Mouse (Mus musculus): Measurements from ENCODE around the gene Mindy4. TPM values are rescaled to one million over a fixed set of nuclear protein-coding genes. Genes with fewer than 3 reads are reported as not detected.

The Mindy4 gene
- polyA plus RNA-seq, 1 experiment from 2014 or later = 20.6 TPM

- no peaks in the 10 kb centered on the region for H3K27me3 ChIP-seq
- peak; percentile 62 for ATAC-seq (ENCODE audit: insufficient number of reproducible peaks, insufficient read depth, low FRiP score, low TSS enrichment)
- H3K4me2 ChIP-seq (replicated peaks) = no peak overlapping the region
- no peaks in the 10 kb centered on the region for H3K9me3 ChIP-seq
- peaks cover 25% of the 10 kb centered on the region for H3K4me1 ChIP-seq
- H3K36me3 ChIP-seq = peaks cover 9% of the 10 kb centered on the region; the same call in 1 of the 2 replicates
- H3K27ac ChIP-seq = peak overlapping the region; percentile 95
- no peak overlapping the region for H3K9ac ChIP-seq
- no peak overlapping the region for H3K4me3 ChIP-seq
- 30% methylated on average over 14 of the region's 14 CpGs for WGBS
These were observed 55.5 kb downstream of the Mindy4 start for GRCm38 (mm10) chr6:55258428-55259325.

- peaks cover 23% of the 10 kb centered on the region; the same call in 1 of the 2 replicates for H3K36me3 ChIP-seq
- no peak overlapping the region for H3K9ac ChIP-seq
- H3K4me1 ChIP-seq = peaks cover 25% of the 10 kb centered on the region
- no peak overlapping the region for H3K4me3 ChIP-seq
- no peaks in the 10 kb centered on the region for H3K9me3 ChIP-seq
- WGBS = 86% methylated on average over 12 of the region's 12 CpGs
- no peak overlapping the region for H3K27ac ChIP-seq
- H3K4me2 ChIP-seq (replicated peaks) = no peak overlapping the region
- ATAC-seq (ENCODE audit: insufficient number of reproducible peaks, insufficient read depth, low FRiP score, low TSS enrichment) = no peak
- H3K27me3 ChIP-seq = no peaks in the 10 kb centered on the region
These were observed 59.0 kb downstream of the Mindy4 start for GRCm38 (mm10) chr6:55262161-55262560.

- Histone ChIP-seq H3K27ac (no peak overlapping the region), H3K9ac (no peak overlapping the region), H3K4me2 (replicated peaks) (no peak overlapping the region), H3K4me3 (no peak overlapping the region), H3K9me3 (no peaks in the 10 kb centered on the region), H3K36me3 (peaks cover 23% of the 10 kb centered on the region; the same call in 1 of the 2 replicates), H3K27me3 (no peaks in the 10 kb centered on the region), H3K4me1 (peaks cover 18% of the 10 kb centered on the region)
- 86% methylated on average over 5 of the region's 5 CpGs for whole genome bisulfite sequencing
- no peak for ATAC-seq (ENCODE audit: insufficient number of reproducible peaks, insufficient read depth, low FRiP score, low TSS enrichment)
These were observed 60.4 kb downstream of the Mindy4 start for GRCm38 (mm10) chr6:55263490-55264046.

- Histone ChIP-seq H3K27ac (no peak overlapping the region), H3K27me3 (no peaks in the 10 kb centered on the region), H3K4me3 (no peak overlapping the region), H3K4me2 (replicated peaks) (no peak overlapping the region), H3K9ac (no peak overlapping the region), H3K4me1 (peaks cover 8% of the 10 kb centered on the region), H3K9me3 (no peaks in the 10 kb centered on the region), H3K36me3 (peaks cover 23% of the 10 kb centered on the region; the same call in 1 of the 2 replicates)
- WGBS = 82% methylated on average over 7 of the region's 7 CpGs
- no peak for ATAC-seq (ENCODE audit: insufficient number of reproducible peaks, insufficient read depth, low FRiP score, low TSS enrichment)
These were observed 61.7 kb downstream of the Mindy4 start for GRCm38 (mm10) chr6:55264741-55265366.

GRCm38 (mm10) chr6:55272952-55273351 lies 69.8 kb downstream of the Mindy4 start:
- WGBS = 74% methylated on average over 7 of the region's 7 CpGs
- Histone ChIP-seq H3K4me3 (no peak overlapping the region), H3K27me3 (no peaks in the 10 kb centered on the region), H3K27ac (no peak overlapping the region), H3K9me3 (no peaks in the 10 kb centered on the region), H3K9ac (no peak overlapping the region), H3K36me3 (no peaks in the 10 kb centered on the region), H3K4me2 (replicated peaks) (no peak overlapping the region), H3K4me1 (0 out of 2 replicates have a peak, but pooled peaks cover 4% of the 10 kb centered on the region)
- no peak for ATAC-seq (ENCODE audit: insufficient number of reproducible peaks, insufficient read depth, low FRiP score, low TSS enrichment)

- Histone ChIP-seq H3K9ac (no peak overlapping the region), H3K4me3 (no peak overlapping the region), H3K36me3 (no peaks in the 10 kb centered on the region), H3K9me3 (no peaks in the 10 kb centered on the region), H3K27ac (no peak overlapping the region), H3K4me1 (0 out of 2 replicates have a peak, but pooled peaks cover 4% of the 10 kb centered on the region), H3K4me2 (replicated peaks) (no peak overlapping the region), H3K27me3 (no peaks in the 10 kb centered on the region)
- 83% methylated on average over 5 of the region's 5 CpGs for WGBS
- no peak for ATAC-seq (ENCODE audit: insufficient number of reproducible peaks, insufficient read depth, low FRiP score, low TSS enrichment)
These were observed 70.3 kb downstream of the Mindy4 start for GRCm38 (mm10) chr6:55273463-55273862.

GRCm38 (mm10) chr6:55275000-55275399 lies 71.8 kb downstream of the Mindy4 start:
- H3K4me2 ChIP-seq (replicated peaks) = no peak overlapping the region
- ATAC-seq (ENCODE audit: insufficient number of reproducible peaks, insufficient read depth, low FRiP score, low TSS enrichment) = no peak
- WGBS = 88% methylated on average over 10 of the region's 10 CpGs
- no peaks in the 10 kb centered on the region for H3K36me3 ChIP-seq
- H3K4me3 ChIP-seq = no peak overlapping the region
- no peaks in the 10 kb centered on the region for H3K27me3 ChIP-seq
- H3K9ac ChIP-seq = no peak overlapping the region
- no peak overlapping the region for H3K27ac ChIP-seq
- peaks cover 4% of the 10 kb centered on the region; the same call in 1 of the 2 replicates for H3K4me1 ChIP-seq
- no peaks in the 10 kb centered on the region for H3K9me3 ChIP-seq

GRCm38 (mm10) chr6:55275786-55276185 lies 72.6 kb downstream of the Mindy4 start:
- no peak overlapping the region for H3K9ac ChIP-seq
- peaks cover 4% of the 10 kb centered on the region; the same call in 1 of the 2 replicates for H3K4me1 ChIP-seq
- no peaks in the 10 kb centered on the region for H3K27me3 ChIP-seq
- no peak overlapping the region for H3K27ac ChIP-seq
- no peak overlapping the region for H3K4me3 ChIP-seq
- H3K4me2 ChIP-seq (replicated peaks) = no peak overlapping the region
- no peaks in the 10 kb centered on the region for H3K36me3 ChIP-seq
- no peaks in the 10 kb centered on the region for H3K9me3 ChIP-seq
- WGBS = 84% methylated on average over 8 of the region's 8 CpGs
- ATAC-seq (ENCODE audit: insufficient number of reproducible peaks, insufficient read depth, low FRiP score, low TSS enrichment) = no peak

GRCm38 (mm10) chr6:55276692-55277282 lies 73.6 kb downstream of the Mindy4 start:
- Histone ChIP-seq H3K4me1 (peaks cover 4% of the 10 kb centered on the region; the same call in 1 of the 2 replicates), H3K27ac (no peak overlapping the region), H3K4me3 (no peak overlapping the region), H3K9me3 (no peaks in the 10 kb centered on the region), H3K4me2 (replicated peaks) (no peak overlapping the region), H3K9ac (no peak overlapping the region), H3K36me3 (peaks cover 5% of the 10 kb centered on the region; the same call in 1 of the 2 replicates), H3K27me3 (no peaks in the 10 kb centered on the region)
- WGBS = 81% methylated on average over 4 of the region's 4 CpGs
- ATAC-seq (ENCODE audit: insufficient number of reproducible peaks, insufficient read depth, low FRiP score, low TSS enrichment) = no peak

- Histone ChIP-seq H3K4me1 (no peaks in the 10 kb centered on the region; the same call in 1 of the 2 replicates), H3K4me2 (replicated peaks) (no peak overlapping the region), H3K27ac (peak overlapping the region; percentile 65), H3K27me3 (no peaks in the 10 kb centered on the region), H3K9ac (no peak overlapping the region), H3K9me3 (peaks cover 2% of the 10 kb centered on the region; the same call in 1 of the 2 replicates), H3K4me3 (no peak overlapping the region), H3K36me3 (peaks cover 17% of the 10 kb centered on the region; the same call in 1 of the 2 replicates)
- no peak for ATAC-seq (ENCODE audit: insufficient number of reproducible peaks, insufficient read depth, low FRiP score, low TSS enrichment)
- 59% methylated on average over 6 of the region's 6 CpGs for WGBS
These were observed 74.9 kb downstream of the Mindy4 start for GRCm38 (mm10) chr6:55278086-55278485.

GRCm38 (mm10) chr6:55278520-55278919 lies 75.3 kb downstream of the Mindy4 start:
- Histone ChIP-seq H3K36me3 (peaks cover 19% of the 10 kb centered on the region; the same call in 1 of the 2 replicates), H3K9ac (no peak overlapping the region), H3K27ac (no peak overlapping the region), H3K4me2 (replicated peaks) (no peak overlapping the region), H3K4me3 (no peak overlapping the region), H3K4me1 (no peaks in the 10 kb centered on the region; the same call in 1 of the 2 replicates), H3K27me3 (no peaks in the 10 kb centered on the region), H3K9me3 (peaks cover 4% of the 10 kb centered on the region; the same call in 1 of the 2 replicates)
- WGBS = 76% methylated on average over 4 of the region's 4 CpGs
- no peak for ATAC-seq (ENCODE audit: insufficient number of reproducible peaks, insufficient read depth, low FRiP score, low TSS enrichment)

Data from embryonic facial prominence, embryonic 12.5 days (tissue).